Mouse (Mus musculus): ENCODE measurements around the gene Tmtc1. TPM values are rescaled to one million over a fixed set of nuclear protein-coding genes. Genes with fewer than 3 reads are reported as not detected.

The Tmtc1 gene
- polyA plus RNA-seq, 1 experiment: 0.01 TPM

DNA sequence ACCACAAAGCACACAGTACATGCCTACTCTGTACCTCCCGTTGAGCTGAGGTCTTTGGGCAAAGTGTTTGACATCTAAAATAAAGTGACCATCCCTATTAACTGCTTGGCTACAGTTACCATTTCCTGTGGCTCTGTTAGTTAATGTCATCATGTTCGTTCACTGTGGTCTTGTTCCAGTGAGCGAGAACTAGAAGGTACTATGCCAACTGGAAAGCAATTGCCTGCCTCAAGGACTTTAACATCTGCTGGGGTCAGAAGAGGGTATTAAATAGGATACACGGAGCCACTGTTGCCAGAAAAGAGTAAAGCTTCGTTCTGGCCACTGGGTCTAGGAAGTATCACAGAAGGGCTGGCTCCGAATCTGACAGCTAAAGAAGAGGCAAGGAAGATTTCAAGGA is 23.8 kb downstream of the Tmtc1 start:
- Histone ChIP-seq H3K79me2 (ENCODE audit: control insufficient read depth, insufficient read depth) (no peaks in the 10 kb centered on the region), H3K27me3 (ENCODE audit: control insufficient read depth, insufficient read depth, insufficient read length) (no peaks in the 10 kb centered on the region), H3K4me2 (ENCODE audit: low read depth) (no peak overlapping the region), H3K36me3 (ENCODE audit: control insufficient read depth, insufficient read depth) (no peaks in the 10 kb centered on the region), H3ac (ENCODE audit: control insufficient read depth, insufficient read length) (no peak overlapping the region), H3K4me3 (no peak overlapping the region)
- no peak for TF ChIP-seq E2F4 (IDR thresholded peaks at IDR 0.05; ENCODE audit: insufficient read depth)
- TF ChIP-seq POLR2AphosphoS2 (IDR thresholded peaks at IDR 0.05; ENCODE audit: insufficient read length, low read depth): no peak
- no peak for TF ChIP-seq MYOD1 (IDR thresholded peaks at IDR 0.05; ENCODE audit: control insufficient read depth in 1 of 3, insufficient read length in 2 of 3, low read depth in 2 of 3)
- TF ChIP-seq TCF12 (IDR thresholded peaks at IDR 0.05; ENCODE audit: insufficient read depth, poor library complexity, severe bottlenecking): no peak
- no peak for TF ChIP-seq MAX (IDR thresholded peaks at IDR 0.05; ENCODE audit: low read depth)
- no peak for TF ChIP-seq CEBPB (IDR thresholded peaks at IDR 0.05; ENCODE audit: insufficient read depth, poor library complexity, severe bottlenecking)
- TF ChIP-seq USF1 (IDR thresholded peaks at IDR 0.05; ENCODE audit: low read depth): no peak
- no peak for TF ChIP-seq SRF (IDR thresholded peaks at IDR 0.05; ENCODE audit: control insufficient read depth, insufficient read length, low read depth)
- no peak for TF ChIP-seq MYOG (IDR thresholded peaks at IDR 0.05; ENCODE audit: control insufficient read depth in 1 of 3, insufficient read depth in 1 of 3, insufficient read length in 2 of 3, low read depth in 2 of 3)
- TF ChIP-seq POLR2A (IDR thresholded peaks at IDR 0.05; ENCODE audit: insufficient read length, low read depth): no peak
- TF ChIP-seq TCF3 (IDR thresholded peaks at IDR 0.05; ENCODE audit: insufficient read length, low read depth): no peak
- no peak for TF ChIP-seq REST (IDR thresholded peaks at IDR 0.05; ENCODE audit: insufficient read depth, insufficient read length)

DNA sequence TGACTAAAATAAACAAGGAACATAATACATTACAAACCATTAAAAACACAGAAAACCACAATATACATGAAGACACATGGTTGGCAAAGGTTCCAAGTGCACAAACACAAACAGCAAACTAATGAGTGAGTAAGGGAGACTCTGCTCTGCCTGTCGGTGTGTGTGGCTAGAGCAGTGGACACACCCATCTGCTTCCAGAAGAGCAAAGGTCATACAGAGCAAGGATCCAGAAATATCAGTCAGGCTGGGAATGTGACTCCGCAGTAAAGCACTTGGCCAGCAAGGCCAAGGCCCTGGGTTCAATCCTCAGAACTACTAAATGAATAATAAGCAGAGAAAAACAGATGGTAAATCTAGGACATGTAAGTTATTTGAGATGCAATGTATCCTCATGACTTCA is 27.6 kb downstream of the Tmtc1 start:
- Histone ChIP-seq H3K27me3 (ENCODE audit: control insufficient read depth, insufficient read depth, insufficient read length) (no peaks in the 10 kb centered on the region), H3K79me2 (ENCODE audit: control insufficient read depth, insufficient read depth) (no peaks in the 10 kb centered on the region), H3K4me3 (no peak overlapping the region), H3K4me2 (ENCODE audit: low read depth) (no peak overlapping the region), H3ac (ENCODE audit: control insufficient read depth, insufficient read length) (no peak overlapping the region), H3K36me3 (ENCODE audit: control insufficient read depth, insufficient read depth) (no peaks in the 10 kb centered on the region)
- TF ChIP-seq REST (IDR thresholded peaks at IDR 0.05; ENCODE audit: insufficient read depth, insufficient read length) (no peak), CEBPB (IDR thresholded peaks at IDR 0.05; ENCODE audit: insufficient read depth, poor library complexity, severe bottlenecking) (no peak), SRF (IDR thresholded peaks at IDR 0.05; ENCODE audit: control insufficient read depth, insufficient read length, low read depth) (no peak), MYOD1 (IDR thresholded peaks at IDR 0.05; ENCODE audit: control insufficient read depth in 1 of 3, insufficient read length in 2 of 3, low read depth in 2 of 3) (no peak), TCF12 (IDR thresholded peaks at IDR 0.05; ENCODE audit: insufficient read depth, poor library complexity, severe bottlenecking) (no peak), TCF3 (IDR thresholded peaks at IDR 0.05; ENCODE audit: insufficient read length, low read depth) (no peak), POLR2A (IDR thresholded peaks at IDR 0.05; ENCODE audit: insufficient read length, low read depth) (no peak), MAX (IDR thresholded peaks at IDR 0.05; ENCODE audit: low read depth) (no peak), MYOG (IDR thresholded peaks at IDR 0.05; ENCODE audit: control insufficient read depth in 1 of 3, insufficient read depth in 1 of 3, insufficient read length in 2 of 3, low read depth in 2 of 3) (no peak), USF1 (IDR thresholded peaks at IDR 0.05; ENCODE audit: low read depth) (no peak), POLR2AphosphoS2 (IDR thresholded peaks at IDR 0.05; ENCODE audit: insufficient read length, low read depth) (no peak), E2F4 (IDR thresholded peaks at IDR 0.05; ENCODE audit: insufficient read depth) (no peak)

DNA sequence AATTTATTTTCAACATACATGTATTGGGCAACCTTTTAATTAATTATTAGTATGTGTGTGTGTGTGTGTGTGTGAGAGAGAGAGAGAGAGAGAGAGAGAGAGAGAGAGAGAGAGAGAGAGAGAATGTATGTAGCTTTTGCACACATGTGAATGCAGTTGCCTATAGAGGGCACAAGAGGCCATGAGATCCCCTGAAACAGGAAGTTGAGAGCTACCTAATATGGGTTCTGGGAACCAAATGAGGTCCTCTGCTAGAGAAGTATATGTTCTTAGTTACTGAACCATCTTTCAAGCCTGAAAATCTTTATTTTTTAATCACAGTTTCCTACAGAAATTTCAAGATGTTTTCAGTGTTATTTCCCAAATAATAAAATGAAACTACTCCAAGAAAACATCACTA is 30.6 kb downstream of the Tmtc1 start:
- TF ChIP-seq SRF (IDR thresholded peaks at IDR 0.05; ENCODE audit: control insufficient read depth, insufficient read length, low read depth): no peak
- TF ChIP-seq TCF3 (IDR thresholded peaks at IDR 0.05; ENCODE audit: insufficient read length, low read depth): no peak
- no peak for TF ChIP-seq MYOG (IDR thresholded peaks at IDR 0.05; ENCODE audit: control insufficient read depth in 1 of 3, insufficient read depth in 1 of 3, insufficient read length in 2 of 3, low read depth in 2 of 3)
- TF ChIP-seq MYOD1 (IDR thresholded peaks at IDR 0.05; ENCODE audit: control insufficient read depth in 1 of 3, insufficient read length in 2 of 3, low read depth in 2 of 3): no peak
- no peak for TF ChIP-seq MAX (IDR thresholded peaks at IDR 0.05; ENCODE audit: low read depth)
- TF ChIP-seq USF1 (IDR thresholded peaks at IDR 0.05; ENCODE audit: low read depth): no peak
- no peak for TF ChIP-seq E2F4 (IDR thresholded peaks at IDR 0.05; ENCODE audit: insufficient read depth)
- TF ChIP-seq POLR2AphosphoS2 (IDR thresholded peaks at IDR 0.05; ENCODE audit: insufficient read length, low read depth): no peak
- no peak for TF ChIP-seq TCF12 (IDR thresholded peaks at IDR 0.05; ENCODE audit: insufficient read depth, poor library complexity, severe bottlenecking)
- TF ChIP-seq REST (IDR thresholded peaks at IDR 0.05; ENCODE audit: insufficient read depth, insufficient read length): no peak
- Histone ChIP-seq H3K27me3 (ENCODE audit: control insufficient read depth, insufficient read depth, insufficient read length) (no peaks in the 10 kb centered on the region), H3ac (ENCODE audit: control insufficient read depth, insufficient read length) (no peak overlapping the region), H3K4me3 (no peak overlapping the region), H3K36me3 (ENCODE audit: control insufficient read depth, insufficient read depth) (no peaks in the 10 kb centered on the region), H3K4me2 (ENCODE audit: low read depth) (no peak overlapping the region), H3K79me2 (ENCODE audit: control insufficient read depth, insufficient read depth) (no peaks in the 10 kb centered on the region)

DNA sequence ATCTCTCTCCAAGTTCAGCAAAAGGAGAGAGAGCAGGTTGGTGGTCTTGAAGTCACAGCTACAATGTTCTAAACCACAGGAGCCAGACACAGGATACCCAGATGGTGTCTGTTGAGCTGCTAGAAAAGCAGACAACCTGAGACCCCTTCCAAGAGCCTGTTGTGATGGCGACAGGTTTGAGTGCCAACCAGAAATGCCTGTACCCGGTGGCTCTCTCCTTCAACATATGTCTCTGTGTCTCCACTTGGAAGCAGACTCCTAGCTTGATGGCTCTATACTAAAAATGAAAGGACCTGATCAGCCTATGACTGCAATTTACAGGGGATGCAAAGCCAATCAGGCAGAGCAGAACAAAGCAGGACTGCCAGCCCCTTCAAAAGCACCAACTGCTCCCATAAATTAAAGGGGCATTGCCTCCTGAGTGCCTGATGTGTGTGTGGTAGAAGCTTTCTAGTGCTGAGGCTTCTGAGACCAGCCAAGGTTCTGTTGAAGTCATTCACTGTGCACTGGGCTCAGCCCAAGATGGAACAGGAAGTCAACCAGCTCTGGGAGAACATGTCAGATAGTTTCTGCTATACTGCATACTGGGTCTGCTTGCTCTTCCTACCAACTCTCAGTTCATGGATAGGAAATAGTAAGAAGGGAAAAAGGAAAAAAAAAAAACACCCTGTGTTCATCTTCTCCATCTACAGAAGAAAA is 37.2 kb downstream of the Tmtc1 start:
- Histone ChIP-seq H3ac (ENCODE audit: control insufficient read depth, insufficient read length) (no peak overlapping the region), H3K4me3 (no peak overlapping the region), H3K79me2 (ENCODE audit: control insufficient read depth, insufficient read depth) (no peaks in the 10 kb centered on the region), H3K36me3 (ENCODE audit: control insufficient read depth, insufficient read depth) (no peaks in the 10 kb centered on the region), H3K27me3 (ENCODE audit: control insufficient read depth, insufficient read depth, insufficient read length) (no peaks in the 10 kb centered on the region), H3K4me2 (ENCODE audit: low read depth) (no peak overlapping the region)
- TF ChIP-seq MYOD1 (IDR thresholded peaks at IDR 0.05; ENCODE audit: control insufficient read depth in 1 of 3, insufficient read length in 2 of 3, low read depth in 2 of 3): no peak
- no peak for TF ChIP-seq TCF3 (IDR thresholded peaks at IDR 0.05; ENCODE audit: insufficient read length, low read depth)
- no peak for TF ChIP-seq MAX (IDR thresholded peaks at IDR 0.05; ENCODE audit: low read depth)
- no peak for TF ChIP-seq MYOG (IDR thresholded peaks at IDR 0.05; ENCODE audit: control insufficient read depth in 1 of 3, insufficient read depth in 1 of 3, insufficient read length in 2 of 3, low read depth in 2 of 3)
- TF ChIP-seq REST (IDR thresholded peaks at IDR 0.05; ENCODE audit: insufficient read depth, insufficient read length): no peak
- no peak for TF ChIP-seq TCF12 (IDR thresholded peaks at IDR 0.05; ENCODE audit: insufficient read depth, poor library complexity, severe bottlenecking)
- TF ChIP-seq SRF (IDR thresholded peaks at IDR 0.05; ENCODE audit: control insufficient read depth, insufficient read length, low read depth): no peak
- no peak for TF ChIP-seq POLR2AphosphoS2 (IDR thresholded peaks at IDR 0.05; ENCODE audit: insufficient read length, low read depth)
- TF ChIP-seq USF1 (IDR thresholded peaks at IDR 0.05; ENCODE audit: low read depth): no peak
- no peak for TF ChIP-seq E2F4 (IDR thresholded peaks at IDR 0.05; ENCODE audit: insufficient read depth)
- no peak for TF ChIP-seq CEBPB (IDR thresholded peaks at IDR 0.05; ENCODE audit: insufficient read depth, poor library complexity, severe bottlenecking)
- TF ChIP-seq POLR2A (IDR thresholded peaks at IDR 0.05; ENCODE audit: insufficient read length, low read depth): no peak

Measured in myocyte (in vitro differentiated cells).